Mouse (Mus musculus) embryonic facial prominence, embryonic 11.5 days (tissue): ENCODE measurements around the gene Cavin2. TPM values are rescaled to one million over a fixed set of nuclear protein-coding genes. Genes with fewer than 3 reads are reported as not detected.

Source experiments
- ATAC-seq: fragments of 200-750 bp; cut with Nextera tagmentation; replicated peaks from 2 replicates; pipeline ENCODE4 v1.8.0; 2017; ENCODE audit warnings: low read depth; ENCODE audit not compliant: insufficient number of reproducible peaks, low FRiP score, low TSS enrichment
- DNase-seq: peaks from one replicate; pipeline ENCODE4 v3.0.0-alpha.2; 2015; ENCODE audit warnings: low spot score
- H3K27ac ChIP-seq: fragments of 300-500 bp; sonication (generic); replicated peaks from 2 replicates; pipeline ENCODE4 v1.5.1; 2014; ENCODE audit warnings: mild to moderate bottlenecking, low read depth, low read length, control low read depth
- H3K27me3 ChIP-seq: fragments of 300-500 bp; sonication (generic); 2 replicates; pipeline ENCODE4 v1.6.1; 2014; ENCODE audit warnings: mild to moderate bottlenecking, low read length, moderate library complexity, mixed read lengths; ENCODE audit not compliant: control insufficient read depth, insufficient read depth
- H3K36me3 ChIP-seq: fragments of 300-500 bp; sonication (generic); replicated peaks from 2 replicates; pipeline ENCODE4 v1.6.1; 2014; ENCODE audit warnings: low read depth, mild to moderate bottlenecking, low read length, moderate library complexity, mixed read lengths; ENCODE audit not compliant: control insufficient read depth, insufficient read depth
- H3K4me1 ChIP-seq: fragments of 300-500 bp; sonication (generic); 2 replicates; pipeline ENCODE4 v1.6.1; 2014; ENCODE audit warnings: low read length, mixed read lengths; ENCODE audit not compliant: control insufficient read depth, insufficient read depth
- H3K4me2 ChIP-seq: fragments of 300-500 bp; sonication (generic); 2 replicates; pipeline ENCODE4 v1.6.1; 2014; ENCODE audit warnings: low read depth, mild to moderate bottlenecking, control low read depth, low read length, moderate library complexity
- H3K4me3 ChIP-seq: fragments of 300-500 bp; sonication (generic); 2 replicates; pipeline ENCODE4 v1.5.1; 2014; ENCODE audit warnings: low read depth, low read length, control low read depth
- H3K9ac ChIP-seq: fragments of 300-500 bp; sonication (generic); replicated peaks from 2 replicates; pipeline ENCODE4 v1.6.1; 2014; ENCODE audit warnings: mild to moderate bottlenecking, control low read depth, low read length
- H3K9me3 ChIP-seq: fragments of 300-500 bp; sonication (generic); replicated peaks from 2 replicates; pipeline ENCODE4 v1.6.1; 2016; ENCODE audit warnings: mild to moderate bottlenecking, low read length, inconsistent platforms, mixed read lengths; ENCODE audit not compliant: control insufficient read depth
- WGBS: fragments of 180-500 bp; shearing (Covaris S2); extraction: QIAGEN DNeasy Blood & Tissue Kit; methylation state at CpG from one replicate; pipeline ENCODE4 v1.1.7; 2014; 5-methylcytosine and 5-hydroxymethylcytosine counted together
- polyA plus RNA-seq: library from polyadenylated mRNA; unstranded; fragments of >200 nt; fragmentation: Nextera tagmentation; extraction: Ambion mirVana; gene quantifications from 2 replicates; pipeline ENCODE4 v1.2.1, GENCODE M21; 2014

Cavin2 gene
- polyA plus RNA-seq, 1 experiment from 2014 or later, result 10.4 TPM

DNA sequence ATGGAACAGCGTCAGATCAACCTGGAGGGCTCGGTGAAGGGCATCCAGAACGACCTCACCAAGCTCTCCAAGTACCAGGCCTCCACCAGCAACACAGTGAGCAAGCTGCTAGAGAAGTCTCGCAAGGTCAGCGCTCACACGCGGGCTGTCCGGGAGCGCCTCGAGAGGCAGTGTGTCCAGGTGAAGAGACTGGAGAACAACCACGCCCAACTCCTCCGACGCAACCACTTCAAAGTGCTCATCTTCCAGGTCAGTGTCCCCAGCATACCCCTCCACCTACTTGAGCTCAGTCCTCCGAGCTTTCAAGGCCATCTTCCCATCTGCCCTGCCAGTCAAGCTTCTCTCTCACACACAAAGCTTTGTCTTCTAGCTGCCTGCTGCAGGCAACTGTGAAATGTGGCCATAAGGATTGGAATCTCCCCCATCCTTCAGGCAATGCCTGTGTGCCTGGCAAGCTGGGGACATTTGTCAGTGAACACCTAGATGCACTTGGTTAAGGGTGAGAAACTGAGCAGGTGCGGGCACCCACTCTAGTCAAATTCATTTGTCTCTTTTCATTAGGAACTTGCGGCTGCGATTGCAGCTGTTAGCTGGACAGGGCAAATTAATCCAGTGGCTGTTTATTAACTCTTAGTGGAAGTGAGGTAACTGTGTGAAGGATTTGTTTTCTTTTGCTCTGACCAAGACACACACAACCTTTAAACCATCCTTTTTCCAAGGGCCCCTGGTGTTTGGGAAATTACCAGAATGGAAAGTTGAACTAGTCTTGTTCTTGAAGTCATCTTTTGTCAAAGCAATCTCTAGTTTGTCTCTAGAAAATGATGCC lies 907 bp downstream of the Cavin2 start:
- H3K9ac ChIP-seq, result no peak overlapping the region
- H3K27ac ChIP-seq, result no peak overlapping the region; the same call in 1 of the 2 replicates
- no peaks in the 10 kb centered on the region for H3K4me1 ChIP-seq
- DNase-seq (no peak), ATAC-seq (peak; percentile 44; the same call in 1 of the 2 replicates)
- no peak overlapping the region for H3K4me3 ChIP-seq
- no peak overlapping the region for H3K4me2 ChIP-seq
- WGBS, result 83% methylated on average over 17 of the region's 17 CpGs
- H3K27me3 ChIP-seq, result no peaks in the 10 kb centered on the region
- no peaks in the 10 kb centered on the region for H3K9me3 ChIP-seq
- H3K36me3 ChIP-seq, result no peaks in the 10 kb centered on the region

DNA sequence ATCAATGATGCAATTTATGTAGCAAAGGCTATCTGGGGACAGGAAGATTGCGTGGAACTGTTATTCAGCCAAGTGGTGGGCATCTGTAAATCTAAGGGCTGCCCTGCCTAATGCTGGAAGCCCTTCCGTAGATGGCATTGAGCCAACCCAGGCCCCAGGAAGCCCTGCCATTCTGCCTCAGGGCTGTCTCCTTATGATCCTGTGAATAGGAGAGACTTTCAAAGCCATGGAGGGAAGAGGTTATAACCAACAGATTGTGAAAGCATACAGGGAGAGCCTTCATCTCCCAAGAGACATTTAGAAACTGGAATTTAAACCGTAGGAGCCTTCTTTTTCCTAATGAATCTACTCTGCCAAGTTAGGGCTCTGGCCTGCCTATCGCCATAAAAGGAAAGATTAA lies 1.7 kb downstream of the Cavin2 start:
- no peaks in the 10 kb centered on the region for H3K36me3 ChIP-seq
- H3K9me3 ChIP-seq, result no peaks in the 10 kb centered on the region
- H3K4me1 ChIP-seq, result no peaks in the 10 kb centered on the region
- H3K9ac ChIP-seq, result no peak overlapping the region
- no peaks in the 10 kb centered on the region for H3K27me3 ChIP-seq
- no peak for DNase-seq
- no peak overlapping the region for H3K27ac ChIP-seq
- no peak overlapping the region for H3K4me2 ChIP-seq
- no peak overlapping the region for H3K4me3 ChIP-seq
- 78% methylated on average over 4 of the region's 4 CpGs for WGBS
- ATAC-seq, result no peak

DNA sequence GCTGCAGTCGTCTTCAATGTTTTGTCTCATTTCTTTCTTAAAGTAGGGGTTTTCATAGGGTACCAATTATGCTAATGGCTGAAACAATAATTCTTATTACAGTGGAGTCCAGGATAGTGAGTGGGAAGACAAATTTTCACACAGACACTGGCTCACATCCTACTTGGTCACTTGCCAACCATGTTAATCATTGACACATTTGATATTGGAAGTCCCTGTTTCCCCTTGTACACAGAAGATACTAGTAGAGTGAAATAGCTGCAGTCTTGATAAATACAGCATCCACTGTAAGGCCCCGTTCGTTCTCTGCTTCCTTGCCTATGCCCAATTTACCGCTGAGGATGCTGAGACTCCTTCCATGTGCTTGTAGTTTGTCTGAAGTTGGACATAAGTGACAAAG lies 3.4 kb downstream of the Cavin2 start:
- 92% methylated on average over 4 of the region's 4 CpGs for WGBS
- no peaks in the 10 kb centered on the region for H3K36me3 ChIP-seq
- no peak overlapping the region for H3K9ac ChIP-seq
- DNase-seq, result no peak
- no peak for ATAC-seq
- no peaks in the 10 kb centered on the region for H3K4me1 ChIP-seq
- no peak overlapping the region for H3K4me3 ChIP-seq
- no peak overlapping the region for H3K27ac ChIP-seq
- no peaks in the 10 kb centered on the region for H3K27me3 ChIP-seq
- H3K4me2 ChIP-seq, result no peak overlapping the region
- no peaks in the 10 kb centered on the region for H3K9me3 ChIP-seq

DNA sequence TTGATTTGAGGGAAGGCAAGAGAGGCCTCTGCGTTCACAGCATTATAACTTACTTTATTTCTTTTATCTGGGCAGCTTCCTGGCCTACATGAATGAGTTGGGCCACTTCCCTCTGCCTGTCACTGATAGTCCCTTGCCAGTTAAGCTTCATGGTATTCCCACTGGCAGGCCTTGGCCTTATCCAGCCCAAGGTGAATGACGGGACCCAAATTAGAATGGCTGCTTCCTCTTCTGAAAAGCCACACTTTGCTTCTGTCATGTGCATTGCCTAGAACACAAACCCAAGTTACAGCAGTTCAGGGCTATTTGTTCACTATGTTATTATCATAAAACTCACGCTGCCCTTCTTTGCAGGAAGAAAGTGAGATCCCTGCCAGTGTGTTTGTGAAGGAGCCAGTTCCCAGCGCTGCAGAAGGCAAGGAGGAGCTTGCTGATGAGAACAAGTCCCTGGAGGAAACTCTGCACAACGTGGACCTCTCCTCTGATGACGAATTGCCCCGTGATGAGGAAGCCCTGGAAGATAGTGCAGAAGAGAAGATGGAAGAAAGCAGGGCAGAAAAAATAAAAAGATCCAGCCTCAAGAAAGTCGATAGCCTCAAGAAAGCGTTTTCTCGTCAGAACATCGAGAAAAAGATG lies 11.5 kb downstream of the Cavin2 start:
- 82% methylated on average over 11 of the region's 11 CpGs for WGBS
- DNase-seq (no peak), ATAC-seq (no peak)
- Histone ChIP-seq H3K4me1 (no peaks in the 10 kb centered on the region), H3K27me3 (no peaks in the 10 kb centered on the region), H3K4me3 (no peak overlapping the region), H3K9ac (no peak overlapping the region), H3K27ac (no peak overlapping the region), H3K4me2 (no peak overlapping the region), H3K36me3 (no peaks in the 10 kb centered on the region), H3K9me3 (no peaks in the 10 kb centered on the region)

DNA sequence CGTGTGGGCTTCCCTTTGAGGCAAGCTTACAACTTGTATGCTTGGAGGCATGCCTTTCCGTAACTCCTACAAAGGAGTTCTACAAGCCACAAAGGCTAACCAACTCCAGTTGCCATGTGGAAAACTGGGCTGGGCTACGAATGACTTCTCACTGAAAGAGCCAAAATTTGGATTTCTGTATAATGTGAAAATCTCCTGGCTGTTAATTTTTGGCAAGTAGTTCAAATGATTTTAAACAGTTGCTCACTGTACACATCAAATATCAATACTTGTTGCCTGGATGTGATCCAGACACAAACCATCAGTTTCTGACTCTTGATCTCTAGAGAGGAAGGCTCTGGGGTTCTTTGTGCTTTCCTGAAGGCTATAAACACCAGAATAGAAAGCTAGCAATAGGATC lies 18.1 kb downstream of the Cavin2 start:
- Histone ChIP-seq H3K4me1 (no peaks in the 10 kb centered on the region), H3K27me3 (no peaks in the 10 kb centered on the region), H3K9ac (no peak overlapping the region), H3K9me3 (no peaks in the 10 kb centered on the region), H3K4me2 (no peak overlapping the region), H3K4me3 (no peak overlapping the region), H3K36me3 (no peaks in the 10 kb centered on the region), H3K27ac (no peak overlapping the region)
- DNase-seq, result no peak
- WGBS, result 74% methylated on average over 3 of the region's 3 CpGs
- no peak for ATAC-seq

GRCm38 (mm10) chr1:51315476-51315875 lies 26.6 kb downstream of the Cavin2 start:
- H3K4me1 ChIP-seq, result no peaks in the 10 kb centered on the region
- no peaks in the 10 kb centered on the region for H3K27me3 ChIP-seq
- no peak overlapping the region for H3K4me2 ChIP-seq
- no peaks in the 10 kb centered on the region for H3K36me3 ChIP-seq
- H3K9ac ChIP-seq, result no peak overlapping the region
- H3K4me3 ChIP-seq, result no peak overlapping the region
- no peak overlapping the region for H3K27ac ChIP-seq
- 27% methylated on average over 2 of the region's 2 CpGs for WGBS
- H3K9me3 ChIP-seq, result no peaks in the 10 kb centered on the region
- ATAC-seq (no peak), DNase-seq (no peak)

GRCm38 (mm10) chr1:51323506-51323905 lies 34.6 kb downstream of the Cavin2 start:
- WGBS, result 49% methylated on average over 6 of the region's 6 CpGs
- no peaks in the 10 kb centered on the region for H3K36me3 ChIP-seq
- no peaks in the 10 kb centered on the region for H3K27me3 ChIP-seq
- H3K4me3 ChIP-seq, result no peak overlapping the region
- H3K27ac ChIP-seq, result no peak overlapping the region
- H3K4me2 ChIP-seq, result no peak overlapping the region
- no peak for DNase-seq
- ATAC-seq, result no peak
- H3K4me1 ChIP-seq, result no peaks in the 10 kb centered on the region
- H3K9ac ChIP-seq, result no peak overlapping the region
- no peaks in the 10 kb centered on the region for H3K9me3 ChIP-seq

GRCm38 (mm10) chr1:51328541-51328940 lies 39.6 kb downstream of the Cavin2 start:
- Histone ChIP-seq H3K4me2 (no peak overlapping the region), H3K9ac (no peak overlapping the region), H3K9me3 (no peaks in the 10 kb centered on the region), H3K27ac (no peak overlapping the region), H3K4me1 (no peaks in the 10 kb centered on the region), H3K27me3 (no peaks in the 10 kb centered on the region), H3K36me3 (no peaks in the 10 kb centered on the region), H3K4me3 (no peak overlapping the region)
- 93% methylated on average over 1 of the region's 1 CpGs for WGBS
- ATAC-seq (no peak), DNase-seq (no peak)
